ENCODE assay signal across 15 mouse cellular contexts in genomic region chr9:58234502-58235015, GRCm38 (mm10). TPM values are rescaled to one million over a fixed set of nuclear protein-coding genes. Genes with fewer than 3 reads are reported as not detected.
"Had no signal": no experiment of that assay in that cellular context is flagged by ENCODE, and none has a peak within 500 bp of the region (broad histone marks: within the 10 kb centered on the region; RNA-seq: fewer than 3 reads in every experiment).

No protein-coding gene starts in this region.

- ATAC-seq: intestine, postnatal 0 days; midbrain, embryonic 16.5 days had no signal

- H3K27me3 ChIP-seq: limb, embryonic 13.5 days; lung, embryonic 15.5 days had no signal

- H3K4me3 ChIP-seq: limb, embryonic 13.5 days; lung, embryonic 15.5 days; midbrain, embryonic 10.5 days had no signal

- DNase-seq: kidney, adult 8-10 months; kidney, postnatal 36 days; left cerebral cortex, postnatal 4 days; lung, postnatal 14 days; right cerebral cortex, postnatal 14 days; thymus, postnatal 36 days had no signal

- H3K4me1 ChIP-seq: lung, embryonic 15.5 days; midbrain, embryonic 10.5 days had no signal

- H3K9me3 ChIP-seq: limb, embryonic 13.5 days; lung, embryonic 15.5 days; midbrain, embryonic 10.5 days had no signal

- H3K27ac ChIP-seq: limb, embryonic 13.5 days; lung, embryonic 15.5 days; midbrain, embryonic 10.5 days; stomach, postnatal 0 days had no signal

RNA-seq across cellular contexts. Expression of gene Islr2, which starts 30.4 kb away (rescaled TPM):
- polyA plus RNA-seq: liver, embryonic 16.5 days; macrophage; thymus, postnatal 0 days had no signal

RNA-seq across cellular contexts. Expression of gene Islr, which starts 30.5 kb away (rescaled TPM):
- polyA plus RNA-seq: macrophage had no signal
